Mouse (Mus musculus): Measurements from ENCODE around the gene Tex36. TPM values are rescaled to one million over a fixed set of nuclear protein-coding genes. Genes with fewer than 3 reads are reported as not detected.

Tex36 gene
- polyA plus RNA-seq, 1 experiment from 2014 or later: not detected

- Histone ChIP-seq H3K36me3 (replicated peaks) (no peaks in the 10 kb centered on the region), H3K9me3 (no peaks in the 10 kb centered on the region), H3K27me3 (ENCODE audit: poor library complexity, severe bottlenecking) (no peaks in the 10 kb centered on the region), H3K4me3 (no peak overlapping the region), H3K27ac (no peak overlapping the region), H3K4me1 (peaks cover 12% of the 10 kb centered on the region)
- WGBS: 48% methylated on average over 4 of the region's 4 CpGs
- DNase-seq (ENCODE audit: extremely low spot score, low spot score): no peak
Measured at GRCm38 (mm10) chr7:133576825-133577224, 25.1 kb downstream of the Tex36 start.

GRCm38 (mm10) chr7:133576281-133576680 lies 25.7 kb downstream of the Tex36 start:
- Histone ChIP-seq H3K27ac (no peak overlapping the region), H3K9me3 (no peaks in the 10 kb centered on the region), H3K4me1 (peaks cover 14% of the 10 kb centered on the region), H3K4me3 (no peak overlapping the region), H3K27me3 (ENCODE audit: poor library complexity, severe bottlenecking) (no peaks in the 10 kb centered on the region), H3K36me3 (replicated peaks) (no peaks in the 10 kb centered on the region)
- WGBS: 62% methylated on average over 6 of the region's 6 CpGs
- no peak for DNase-seq (ENCODE audit: extremely low spot score, low spot score)

GRCm38 (mm10) chr7:133571927-133572326 lies 30.0 kb downstream of the Tex36 start:
- WGBS: 39% methylated on average over 3 of the region's 3 CpGs
- DNase-seq (ENCODE audit: extremely low spot score, low spot score): no peak
- no peak overlapping the region for H3K4me3 ChIP-seq
- peaks cover 14% of the 10 kb centered on the region for H3K4me1 ChIP-seq
- no peaks in the 10 kb centered on the region for H3K9me3 ChIP-seq
- no peaks in the 10 kb centered on the region for H3K36me3 ChIP-seq (replicated peaks)
- no peak overlapping the region for H3K27ac ChIP-seq
- no peaks in the 10 kb centered on the region for H3K27me3 ChIP-seq (ENCODE audit: poor library complexity, severe bottlenecking)

GRCm38 (mm10) chr7:133569194-133569880 lies 32.6 kb downstream of the Tex36 start:
- DNase-seq (ENCODE audit: extremely low spot score, low spot score): no peak
- Histone ChIP-seq H3K9me3 (no peaks in the 10 kb centered on the region), H3K36me3 (replicated peaks) (no peaks in the 10 kb centered on the region), H3K4me1 (peaks cover 2% of the 10 kb centered on the region; the same call in 1 of the 2 replicates), H3K4me3 (no peak overlapping the region), H3K27ac (no peak overlapping the region), H3K27me3 (ENCODE audit: poor library complexity, severe bottlenecking) (no peaks in the 10 kb centered on the region)
- 93% methylated on average over 16 of the region's 16 CpGs for WGBS

- Histone ChIP-seq H3K27me3 (ENCODE audit: poor library complexity, severe bottlenecking) (no peaks in the 10 kb centered on the region), H3K4me3 (no peak overlapping the region), H3K36me3 (replicated peaks) (no peaks in the 10 kb centered on the region), H3K27ac (no peak overlapping the region), H3K4me1 (0 out of 2 replicates have a peak, but pooled peaks cover 1% of the 10 kb centered on the region), H3K9me3 (no peaks in the 10 kb centered on the region)
- WGBS: 84% methylated on average over 8 of the region's 8 CpGs
- DNase-seq (ENCODE audit: extremely low spot score, low spot score): no peak
Measured at GRCm38 (mm10) chr7:133564600-133564999, 37.4 kb downstream of the Tex36 start.

- Histone ChIP-seq H3K9me3 (no peaks in the 10 kb centered on the region), H3K27me3 (ENCODE audit: poor library complexity, severe bottlenecking) (no peaks in the 10 kb centered on the region), H3K27ac (peak overlapping the region; percentile 35; the same call in 1 of the 2 replicates), H3K4me1 (0 out of 2 replicates have a peak, but pooled peaks cover 3% of the 10 kb centered on the region), H3K36me3 (replicated peaks) (no peaks in the 10 kb centered on the region), H3K4me3 (no peak overlapping the region)
- no peak for DNase-seq (ENCODE audit: extremely low spot score, low spot score)
- 83% methylated on average over 3 of the region's 3 CpGs for WGBS
Measured at GRCm38 (mm10) chr7:133563175-133563824, 38.7 kb downstream of the Tex36 start.

- Histone ChIP-seq H3K4me1 (peaks cover 8% of the 10 kb centered on the region), H3K9me3 (no peaks in the 10 kb centered on the region), H3K36me3 (replicated peaks) (no peaks in the 10 kb centered on the region), H3K4me3 (no peak overlapping the region), H3K27ac (no peak overlapping the region), H3K27me3 (ENCODE audit: poor library complexity, severe bottlenecking) (no peaks in the 10 kb centered on the region)
- DNase-seq (ENCODE audit: extremely low spot score, low spot score): no peak
- WGBS: 70% methylated on average over 8 of the region's 8 CpGs
Measured at GRCm38 (mm10) chr7:133555786-133556492, 46.0 kb downstream of the Tex36 start.

GRCm38 (mm10) chr7:133552306-133552991 lies 49.5 kb downstream of the Tex36 start:
- WGBS: 94% methylated on average over 7 of the region's 7 CpGs
- Histone ChIP-seq H3K27ac (no peak overlapping the region), H3K4me3 (no peak overlapping the region), H3K9me3 (no peaks in the 10 kb centered on the region), H3K27me3 (ENCODE audit: poor library complexity, severe bottlenecking) (no peaks in the 10 kb centered on the region), H3K4me1 (peaks cover 5% of the 10 kb centered on the region), H3K36me3 (replicated peaks) (no peaks in the 10 kb centered on the region)
- DNase-seq (ENCODE audit: extremely low spot score, low spot score): no peak

GRCm38 (mm10) chr7:133551000-133551399 lies 51.0 kb downstream of the Tex36 start:
- Histone ChIP-seq H3K36me3 (replicated peaks) (no peaks in the 10 kb centered on the region), H3K9me3 (peaks cover 5% of the 10 kb centered on the region), H3K4me1 (peaks cover 4% of the 10 kb centered on the region), H3K27me3 (ENCODE audit: poor library complexity, severe bottlenecking) (no peaks in the 10 kb centered on the region), H3K4me3 (no peak overlapping the region), H3K27ac (no peak overlapping the region)
- DNase-seq (ENCODE audit: extremely low spot score, low spot score): no peak
- WGBS: 77% methylated on average over 2 of the region's 2 CpGs

GRCm38 (mm10) chr7:133548434-133548833 lies 53.5 kb downstream of the Tex36 start:
- no peak for DNase-seq (ENCODE audit: extremely low spot score, low spot score)
- peaks cover 5% of the 10 kb centered on the region for H3K9me3 ChIP-seq
- no peak overlapping the region for H3K27ac ChIP-seq
- no peaks in the 10 kb centered on the region for H3K36me3 ChIP-seq (replicated peaks)
- no peaks in the 10 kb centered on the region for H3K4me1 ChIP-seq
- H3K4me3 ChIP-seq: no peak overlapping the region
- no peaks in the 10 kb centered on the region for H3K27me3 ChIP-seq (ENCODE audit: poor library complexity, severe bottlenecking)
- WGBS: 87% methylated on average over 4 of the region's 4 CpGs

GRCm38 (mm10) chr7:133545631-133546030 lies 56.3 kb downstream of the Tex36 start:
- DNase-seq (ENCODE audit: extremely low spot score, low spot score): no peak
- no peaks in the 10 kb centered on the region for H3K36me3 ChIP-seq (replicated peaks)
- no peaks in the 10 kb centered on the region for H3K4me1 ChIP-seq
- WGBS: 76% methylated on average over 3 of the region's 3 CpGs
- H3K4me3 ChIP-seq: no peak overlapping the region
- peaks cover 5% of the 10 kb centered on the region for H3K9me3 ChIP-seq
- H3K27ac ChIP-seq: no peak overlapping the region
- no peaks in the 10 kb centered on the region for H3K27me3 ChIP-seq (ENCODE audit: poor library complexity, severe bottlenecking)

- H3K27ac ChIP-seq: no peak overlapping the region
Measured at GRCm38 (mm10) chr7:133544966-133545365, 57.0 kb downstream of the Tex36 start.

More at GRCm38 (mm10) chr7:133544966-133545365, 57.0 kb downstream of the Tex36 start:
- WGBS: 58% methylated on average over 2 of the region's 2 CpGs
- Histone ChIP-seq H3K36me3 (replicated peaks) (no peaks in the 10 kb centered on the region), H3K4me3 (no peak overlapping the region), H3K4me1 (no peaks in the 10 kb centered on the region), H3K27me3 (ENCODE audit: poor library complexity, severe bottlenecking) (no peaks in the 10 kb centered on the region), H3K9me3 (peaks cover 5% of the 10 kb centered on the region)
- no peak for DNase-seq (ENCODE audit: extremely low spot score, low spot score)

Data from forebrain, embryonic 10.5 days (tissue).